ENCODE assay signal across 7 mouse cellular contexts in genomic region chr17:29492269-29493191, GRCm38 (mm10). TPM values are rescaled to one million over a fixed set of nuclear protein-coding genes. Genes with fewer than 3 reads are reported as not detected.
DNase-seq lines count a peak whose midpoint lies in the region; ATAC-seq and TF ChIP-seq lines count a peak whose summit lies in the region.

No protein-coding gene starts in this region.

- no peaks in the 10 kb centered on the region for H3K27me3 ChIP-seq in midbrain, embryonic 10.5 days (ENCODE audit: low read depth, poor library complexity, severe bottlenecking)
- no peaks in the 10 kb centered on the region for H3K27me3 ChIP-seq in small intestine, adult 2 months (ENCODE audit: control insufficient read depth, insufficient read depth, low read length)

- no peak; the same call in 1 of the 2 replicates for TF ChIP-seq POLR2A in small intestine, adult 2 months (IDR thresholded peaks at IDR 0.05; ENCODE audit: low read depth, low read length)

- peaks cover 60% of the 10 kb centered on the region for H3K4me1 ChIP-seq in midbrain, embryonic 10.5 days
- H3K4me1 ChIP-seq in small intestine, adult 2 months (ENCODE audit: control insufficient read depth, insufficient read depth, insufficient read length, low read length): peaks cover 15% of the 10 kb centered on the region; the same call in 1 of the 2 replicates

- DNase-seq in gastrocnemius, postnatal 14 days: peak; percentile 66
- DNase-seq in left cerebral cortex, postnatal 4 days: peak; percentile 54
- peak; percentile 72 for DNase-seq in midbrain, embryonic 10.5 days (ENCODE audit: low spot score)

- H3K4me3 ChIP-seq in midbrain, embryonic 10.5 days: peak overlapping the region; percentile 80
- peak overlapping the region; percentile 92 for H3K4me3 ChIP-seq in small intestine, adult 2 months (ENCODE audit: low read depth, low read length)

- peak overlapping the region; percentile 98 for H3K27ac ChIP-seq in midbrain, embryonic 10.5 days (replicated peaks)
- H3K27ac ChIP-seq in small intestine, adult 2 months (ENCODE audit: insufficient read depth, low read depth, low read length): peak overlapping the region; percentile 93

- H3K36me3 ChIP-seq in midbrain, embryonic 10.5 days: peaks cover 30% of the 10 kb centered on the region
- peaks cover 32% of the 10 kb centered on the region for H3K36me3 ChIP-seq in small intestine, adult 2 months (ENCODE audit: control insufficient read depth, insufficient read depth, low read length)

- intact Hi-C loops in gastrocnemius, postnatal 14 days (cut with DNase I; ENCODE audit: low total_unique reads): loop anchor here (2.0 kb wide), 1 partner anchor 94 kb away; no protein-coding TSS in a partner anchor
- intact Hi-C loops in left cerebral cortex, postnatal 4 days (cut with DNase I): loop anchor here (5.0 kb wide), 1 partner anchor 95 kb away; no protein-coding TSS in a partner anchor

- H3K9me3 ChIP-seq in midbrain, embryonic 10.5 days (replicated peaks): no peaks in the 10 kb centered on the region

- peak; percentile 15 for ATAC-seq in activated CD4-positive, CD25-positive, alpha-beta regulatory T cell, adult 4 months
- ATAC-seq in common myeloid progenitor, adult 5-6 weeks (replicated peaks; ENCODE audit: low read depth, poor library complexity, severe bottlenecking): peak; percentile 30
- peak; percentile 23 for ATAC-seq in inflammation-experienced regulatory T-cells, adult 6 months

- peak; percentile 84 for TF ChIP-seq CTCF in small intestine, adult 2 months (IDR thresholded peaks at IDR 0.05; ENCODE audit: extremely low read depth, insufficient read length, insufficient replicate concordance, low read depth, low read length)

- 1% methylated on average over 22 of the region's 22 CpGs for WGBS in midbrain, embryonic 10.5 days
- 1% methylated on average over 22 of the region's 22 CpGs for WGBS in small intestine, adult 2 months

RNA-seq across cellular contexts. Expression of gene Pim1, which starts 2.0 kb away (rescaled TPM):
- 100 to 1,000 TPM; 291 to 376 TPM for polyA plus RNA-seq in activated CD4-positive, CD25-positive, alpha-beta regulatory T cell, adult 4 months (2017; shearing (Covaris generic))
- 205 and 249 TPM in 2 replicates for total RNA-seq in common myeloid progenitor, adult 5-6 weeks (2017)
- 10 to 100 TPM; 17.6 to 18.2 TPM for total RNA-seq in gastrocnemius, postnatal 14 days (2021)
- polyA plus RNA-seq in inflammation-experienced regulatory T-cells, adult 6 months (2017; shearing (Covaris generic)): 100 to 1,000 TPM; 255 to 344 (median 288) TPM
- 10 to 100 TPM; 10.5 to 12.3 TPM for total RNA-seq in left cerebral cortex, postnatal 4 days (2021)
- polyA plus RNA-seq in midbrain, embryonic 10.5 days (2016; fragmentation: Nextera tagmentation; extraction: Ambion mirVana): 27.2 and 33.8 TPM in 2 replicates
- 38.9 and 160 TPM in 2 replicates for polyA plus RNA-seq in small intestine, adult 2 months (2012; rRNA removed)

RNA-seq across cellular contexts. Expression of gene Gm17657, which starts 56.9 kb away (rescaled TPM):
- under 1 TPM in 1 of 2 experiments, not detected in 1; 0.29 TPM for polyA plus RNA-seq in activated CD4-positive, CD25-positive, alpha-beta regulatory T cell, adult 4 months (2017; shearing (Covaris generic))
- not detected in 2 replicates for total RNA-seq in common myeloid progenitor, adult 5-6 weeks (2017)
- not detected for total RNA-seq in gastrocnemius, postnatal 14 days (2021)
- under 1 TPM in 2 of 3 experiments, not detected in 1; 0.23 to 0.39 TPM for polyA plus RNA-seq in inflammation-experienced regulatory T-cells, adult 6 months (2017; shearing (Covaris generic))
- total RNA-seq in left cerebral cortex, postnatal 4 days (2021): not detected
- not detected in 2 replicates for polyA plus RNA-seq in midbrain, embryonic 10.5 days (2016; fragmentation: Nextera tagmentation; extraction: Ambion mirVana)
- not detected in 2 replicates for polyA plus RNA-seq in small intestine, adult 2 months (2012; rRNA removed)

RNA-seq across cellular contexts. Expression of gene Tbc1d22b, which starts 57.1 kb away (rescaled TPM):
- 10 to 100 TPM; 11.5 to 14.2 TPM for polyA plus RNA-seq in activated CD4-positive, CD25-positive, alpha-beta regulatory T cell, adult 4 months (2017; shearing (Covaris generic))
- total RNA-seq in common myeloid progenitor, adult 5-6 weeks (2017): 7.0 and 9.6 TPM in 2 replicates
- 1 to 10 TPM; 8.0 to 8.2 TPM for total RNA-seq in gastrocnemius, postnatal 14 days (2021)
- polyA plus RNA-seq in inflammation-experienced regulatory T-cells, adult 6 months (2017; shearing (Covaris generic)): 10 to 100 TPM in 2 of 3 experiments, 1 to 10 TPM in 1; 9.0 to 11.5 (median 11.4) TPM
- total RNA-seq in left cerebral cortex, postnatal 4 days (2021): 10 to 100 TPM; 45.0 to 46.2 TPM
- polyA plus RNA-seq in midbrain, embryonic 10.5 days (2016; fragmentation: Nextera tagmentation; extraction: Ambion mirVana): 18.8 and 19.9 TPM in 2 replicates
- 13.8 and 27.3 TPM in 2 replicates for polyA plus RNA-seq in small intestine, adult 2 months (2012; rRNA removed)

RNA-seq across cellular contexts. Expression of gene Tmem217, which starts 59.7 kb away (rescaled TPM):
- 1 to 10 TPM in 1 of 2 experiments, under 1 TPM in 1; 0.57 to 2.0 TPM for polyA plus RNA-seq in activated CD4-positive, CD25-positive, alpha-beta regulatory T cell, adult 4 months (2017; shearing (Covaris generic))
- total RNA-seq in common myeloid progenitor, adult 5-6 weeks (2017): 0.05 TPM in 1 of 2 replicates, not detected in the other
- total RNA-seq in gastrocnemius, postnatal 14 days (2021): not detected
- polyA plus RNA-seq in inflammation-experienced regulatory T-cells, adult 6 months (2017; shearing (Covaris generic)): 1 to 10 TPM in 2 of 3 experiments, not detected in 1; 1.1 to 1.3 TPM
- not detected for total RNA-seq in left cerebral cortex, postnatal 4 days (2021)
- 1.1 and 1.3 TPM in 2 replicates for polyA plus RNA-seq in midbrain, embryonic 10.5 days (2016; fragmentation: Nextera tagmentation; extraction: Ambion mirVana)
- 0.29 TPM in 1 of 2 replicates, not detected in the other for polyA plus RNA-seq in small intestine, adult 2 months (2012; rRNA removed)

Comparison
In these comparisons a context has a peak if more than half of its experiments do, and no peak if none do; other contexts are left out.
1. Peak in every context shown above with its lines: DNase-seq, ATAC-seq, H3K4me3 ChIP-seq and H3K27ac ChIP-seq.